Mouse (Mus musculus): Measurements from ENCODE around the gene S100a1.

S100a1 gene

DNA sequence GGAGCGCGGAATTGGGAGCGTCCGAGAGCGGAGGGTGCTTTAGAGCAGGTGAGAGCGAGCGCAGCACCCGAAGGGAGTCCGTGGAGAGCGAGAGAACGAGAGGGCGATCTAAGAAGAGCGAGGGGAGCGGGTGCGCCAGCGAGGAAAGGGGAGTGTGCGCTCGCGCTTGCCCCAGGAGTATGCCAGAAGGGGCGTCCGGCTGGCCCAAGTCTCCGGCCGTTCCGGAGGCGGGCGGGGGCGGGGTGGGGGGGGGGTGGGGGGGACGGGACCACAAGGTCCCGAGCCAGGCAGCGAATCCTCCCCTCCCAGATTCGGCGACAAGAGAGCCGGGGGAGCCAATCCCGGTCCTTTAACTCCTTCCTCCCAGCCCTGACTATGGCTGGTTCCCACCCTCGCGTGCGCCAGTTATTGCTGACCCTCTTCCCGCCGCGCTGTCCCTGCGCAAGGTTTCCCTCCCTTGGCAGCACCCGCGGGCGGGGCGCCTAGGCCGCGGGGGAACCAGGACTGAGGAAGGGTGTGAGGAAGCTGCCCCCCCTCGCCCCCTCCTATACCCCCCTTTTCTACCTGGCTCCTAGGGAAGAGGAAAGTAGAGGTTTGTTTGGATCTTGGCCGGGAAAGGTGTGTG is 48.4 kb downstream of the S100a1 start, which contains the start of gene Npr1:
Gene Npr1 (minus strand): TSS at position 181 of the 625 bp plus-strand sequence.
- DNase-seq (ENCODE audit: low spot score in 2 of 2), result no peak

DNA sequence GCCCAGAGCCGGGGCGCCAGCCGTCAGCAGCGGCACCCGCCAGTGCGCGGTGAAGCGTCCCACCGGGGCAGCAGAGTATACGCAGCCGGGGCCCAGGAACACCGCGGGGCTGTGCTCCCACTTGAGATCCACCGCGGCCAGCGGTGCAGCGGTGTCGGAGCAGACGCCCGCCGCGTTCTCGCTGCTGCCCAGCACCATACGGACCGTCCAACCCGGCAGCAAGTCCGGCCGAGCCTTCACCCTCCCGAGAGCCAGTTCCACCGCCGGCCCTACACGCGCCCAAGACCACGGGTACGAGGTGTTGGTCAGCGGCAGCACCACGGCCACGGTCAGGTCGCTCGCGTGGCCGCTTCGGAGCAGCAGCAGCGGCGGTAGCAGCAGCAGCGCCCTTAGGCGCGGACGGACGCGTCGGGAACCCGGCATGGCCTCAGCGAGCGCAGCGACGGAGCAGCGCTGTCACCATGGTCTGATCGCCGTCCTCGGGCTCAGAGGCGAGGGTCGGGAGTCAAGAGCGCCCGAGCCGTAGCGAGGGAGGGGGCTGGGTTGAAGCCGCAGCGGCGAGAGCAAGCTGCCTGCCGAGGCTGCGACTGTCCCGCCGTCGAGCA is 49.0 kb downstream of the S100a1 start:
- no peak for DNase-seq (ENCODE audit: low spot score in 2 of 2)

DNA sequence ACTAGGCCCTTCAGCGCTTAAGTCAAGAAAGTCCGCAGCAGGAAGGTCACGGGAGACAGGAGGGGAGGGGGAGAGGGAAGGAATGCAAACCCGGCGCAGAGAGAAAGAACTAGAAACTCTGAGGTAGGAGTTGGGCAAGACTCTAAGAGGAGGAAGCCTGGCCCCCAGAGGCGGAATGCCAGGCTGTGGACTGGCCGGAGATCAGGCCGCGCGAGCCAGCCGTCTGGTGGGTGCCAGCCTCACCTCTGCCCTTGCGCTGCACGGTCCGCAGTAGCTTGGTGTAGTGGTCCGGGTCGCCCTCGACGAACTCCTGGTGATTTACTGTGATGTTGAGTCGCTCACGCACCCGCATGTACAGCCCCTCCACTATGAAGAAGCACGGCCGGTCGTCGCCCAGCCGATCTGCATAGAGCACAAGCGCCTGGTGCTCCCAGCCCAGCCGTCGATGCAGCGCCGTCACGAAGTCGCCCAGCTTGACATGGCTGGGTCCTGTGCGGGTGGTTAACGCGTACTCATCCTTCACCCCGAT is 49.6 kb downstream of the S100a1 start:
- no peak for DNase-seq (ENCODE audit: low spot score in 2 of 2)

DNA sequence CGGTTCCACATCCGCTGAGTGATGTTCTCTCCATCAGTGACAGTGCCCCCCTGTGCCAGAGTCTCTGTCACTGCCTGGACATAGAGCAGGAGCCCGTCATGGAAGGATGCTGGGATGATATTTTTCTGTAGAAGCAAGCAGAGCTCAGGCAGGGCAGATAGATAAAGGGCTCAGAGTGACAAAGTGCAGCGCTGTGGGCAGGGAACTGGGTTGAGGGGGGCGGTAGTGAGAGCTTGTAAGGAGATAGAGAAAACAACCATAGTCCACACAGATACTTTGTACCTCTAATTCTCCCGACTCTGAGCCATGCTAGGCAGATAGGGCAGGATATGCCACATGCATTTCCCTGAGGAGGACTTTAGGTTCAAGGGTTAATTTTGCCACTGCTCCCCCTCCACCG is 51.6 kb downstream of the S100a1 start:
- DNase-seq (ENCODE audit: low spot score in 2 of 2), result no peak

DNA sequence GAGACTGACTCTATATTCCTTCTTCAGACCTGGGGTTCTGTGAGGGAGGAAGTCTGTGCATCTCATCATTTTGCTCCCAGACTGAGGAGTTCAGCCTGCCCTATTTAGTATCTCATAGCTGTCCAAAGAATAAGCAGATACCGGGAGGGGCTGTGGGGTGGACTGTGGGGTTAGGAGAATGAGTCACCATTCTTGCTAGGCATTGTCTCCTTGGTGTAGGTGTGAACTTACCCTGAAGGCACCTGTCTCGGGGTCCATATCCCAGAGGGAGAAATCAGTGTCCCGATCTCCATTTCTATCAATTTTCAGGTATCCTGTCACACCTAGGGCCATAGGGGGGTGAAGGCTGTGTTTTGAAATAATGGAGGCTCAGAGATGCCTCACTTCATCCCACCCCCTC is 52.3 kb downstream of the S100a1 start:
- DNase-seq (ENCODE audit: low spot score in 2 of 2), result no peak

Measured in left cerebral cortex, adult 9 months (tissue).